Mouse (Mus musculus) MEL (cell line): Measurements from ENCODE around the gene Zzz3. TPM values are rescaled to one million over a fixed set of nuclear protein-coding genes. Genes with fewer than 3 reads are reported as not detected.

Experiments
- DNase-seq: peaks from one replicate; pipeline ENCODE4 v3.0.0; 2011; ENCODE audit warnings: low read depth, low spot score
- H3K27ac ChIP-seq: 2 replicates; pipeline ENCODE4 v1.5.1; 2012; ENCODE audit warnings: low read depth, mild to moderate bottlenecking, control low read depth, low read length, moderate library complexity; ENCODE audit not compliant: control insufficient read depth
- H3K27me3 ChIP-seq, 2 experiments: fragments of 150-350 bp in 1 of 2; sonication (generic) in 1 of 2; 2 replicates each; pipeline ENCODE4 v1.6.1; 2012; ENCODE audit warnings: low read length in 2 of 2, mild to moderate bottlenecking in 2 of 2, improper control_type of control experiment in 1 of 2, moderate library complexity in 1 of 2; ENCODE audit not compliant: insufficient read depth in 2 of 2, control insufficient read depth in 1 of 2
- H3K36me3 ChIP-seq, 2 experiments: 2 replicates each; pipeline ENCODE4 v1.6.1; 2012 to 2014; ENCODE audit warnings: low read length in 2 of 2, improper control_type of control experiment in 1 of 2, inconsistent platforms in 1 of 2, mild to moderate bottlenecking in 1 of 2; ENCODE audit not compliant: insufficient read depth in 2 of 2, control insufficient read depth in 1 of 2
- H3K4me1 ChIP-seq, 2 experiments: fragments of 150-350 bp in 1 of 2; sonication (generic) in 1 of 2; 2 replicates each; pipeline ENCODE4 v1.6.1; 2012; ENCODE audit warnings: low read length in 2 of 2, improper control_type of control experiment in 1 of 2, mild to moderate bottlenecking in 1 of 2; ENCODE audit not compliant: insufficient read depth in 2 of 2, control insufficient read depth in 1 of 2
- H3K4me3 ChIP-seq, 2 experiments: fragments of 150-350 bp in 1 of 2; sonication (generic) in 1 of 2; 2 replicates each; pipeline ENCODE4 v1.5.1; 2012; ENCODE audit warnings: low read depth in 2 of 2, low read length in 2 of 2, mild to moderate bottlenecking in 2 of 2, moderate library complexity in 2 of 2, control low read depth in 1 of 2, improper control_type of control experiment in 1 of 2; ENCODE audit not compliant: control insufficient read depth in 1 of 2, insufficient read depth in 1 of 2
- H3K79me2 ChIP-seq: 2 replicates; pipeline ENCODE4 v1.6.1; 2012; ENCODE audit warnings: mild to moderate bottlenecking, low read length, moderate library complexity; ENCODE audit not compliant: control insufficient read depth, poor library complexity, insufficient read depth
- H3K9ac ChIP-seq: 2 replicates; pipeline ENCODE4 v1.6.1; 2012; ENCODE audit warnings: low read depth, mild to moderate bottlenecking, control low read depth, low read length, moderate library complexity; ENCODE audit not compliant: control insufficient read depth, poor library complexity, severe bottlenecking
- H3K9me3 ChIP-seq: fragments of 150-350 bp; sonication (generic); replicated peaks from 2 replicates; pipeline ENCODE4 v1.6.1; 2012; ENCODE audit warnings: mild to moderate bottlenecking, low read length, improper control_type of control experiment, moderate library complexity; ENCODE audit not compliant: insufficient read depth
- CHD1 ChIP-seq: IDR thresholded peaks from 2 replicates; pipeline ENCODE4 v1.6.1; 2012; ENCODE audit warnings: low read depth, mild to moderate bottlenecking, inconsistent platforms, low read length, improper control_type of control experiment
- CHD2 ChIP-seq: IDR thresholded peaks from 2 replicates; pipeline ENCODE4 v1.6.1; 2011; ENCODE audit warnings: low read length, improper control_type of control experiment
- CTCF ChIP-seq, 3 experiments: IDR thresholded peaks in 2 of 3; conservative IDR thresholded peaks in 1 of 3; 2 replicates each; pipeline ENCODE4 v1.5.1; 2011 to 2012; ENCODE audit warnings: low read length in 3 of 3, low read depth in 2 of 3, mild to moderate bottlenecking in 2 of 3, improper control_type of control experiment in 1 of 3, inconsistent platforms in 1 of 3, mixed read lengths in 1 of 3, moderate library complexity in 1 of 3; ENCODE audit not compliant: control insufficient read depth in 1 of 3, insufficient read depth in 1 of 3, poor library complexity in 1 of 3, severe bottlenecking in 1 of 3
- E2F4 ChIP-seq: IDR thresholded peaks from 2 replicates; pipeline ENCODE4 v1.6.1; 2011; ENCODE audit warnings: low read depth, low read length, improper control_type of control experiment, borderline replicate concordance
- ELF1 ChIP-seq: IDR thresholded peaks from 2 replicates; pipeline ENCODE4 v1.6.1; 2014; ENCODE audit warnings: low read depth, mild to moderate bottlenecking, inconsistent platforms, low read length, improper control_type of control experiment, moderate library complexity
- EP300 ChIP-seq, 2 experiments: IDR thresholded peaks; 2 replicates each; pipeline ENCODE4 v1.6.1; 2011; ENCODE audit warnings: improper control_type of control experiment in 2 of 2, low read length in 2 of 2, low read depth in 1 of 2, mild to moderate bottlenecking in 1 of 2
- ETS1 ChIP-seq: IDR thresholded peaks from 2 replicates; pipeline ENCODE4 v1.6.1; 2012; ENCODE audit warnings: low read depth, mild to moderate bottlenecking, inconsistent platforms, low read length, improper control_type of control experiment, moderate library complexity
- GABPA ChIP-seq: IDR thresholded peaks from 2 replicates; pipeline ENCODE4 v1.6.1; 2012; ENCODE audit warnings: low read depth, mild to moderate bottlenecking, inconsistent platforms, low read length, improper control_type of control experiment, moderate library complexity
- HCFC1 ChIP-seq: IDR thresholded peaks from 2 replicates; pipeline ENCODE4 v1.6.1; 2012; ENCODE audit warnings: low read depth, mild to moderate bottlenecking, inconsistent platforms, low read length, improper control_type of control experiment, moderate library complexity
- JUND ChIP-seq: IDR thresholded peaks from 2 replicates; pipeline ENCODE4 v1.6.1; 2011; ENCODE audit warnings: low read depth, mild to moderate bottlenecking, improper control_type of control experiment, low read length
- MAZ ChIP-seq: IDR thresholded peaks from 2 replicates; pipeline ENCODE4 v1.6.1; 2012; ENCODE audit warnings: low read depth, mild to moderate bottlenecking, inconsistent platforms, low read length, improper control_type of control experiment
- MXI1 ChIP-seq: IDR thresholded peaks from 2 replicates; pipeline ENCODE4 v1.6.1; 2011; ENCODE audit warnings: mild to moderate bottlenecking, low read depth, low read length, improper control_type of control experiment
- MYB ChIP-seq: IDR thresholded peaks from 2 replicates; pipeline ENCODE4 v1.6.1; 2011; ENCODE audit warnings: mild to moderate bottlenecking, low read depth, low read length, improper control_type of control experiment
- MYC ChIP-seq: IDR thresholded peaks from 2 replicates; pipeline ENCODE4 v1.6.1; 2011; ENCODE audit warnings: low read depth, mild to moderate bottlenecking, low read length, improper control_type of control experiment, moderate library complexity
- NELFE ChIP-seq: IDR thresholded peaks from 2 replicates; pipeline ENCODE4 v1.6.1; 2011; ENCODE audit warnings: low read depth, low read length, improper control_type of control experiment
- NRF1 ChIP-seq: IDR thresholded peaks from 2 replicates; pipeline ENCODE4 v1.6.1; 2014; ENCODE audit warnings: low read depth, mild to moderate bottlenecking, inconsistent platforms, low read length, improper control_type of control experiment, moderate library complexity; ENCODE audit not compliant: poor library complexity, insufficient read depth, severe bottlenecking
- POLR2A ChIP-seq, 2 experiments: IDR thresholded peaks; 2 replicates each; pipeline ENCODE4 v1.6.1; 2011 to 2012; ENCODE audit warnings: low read length in 2 of 2, mild to moderate bottlenecking in 2 of 2, control low read depth in 1 of 2, improper control_type of control experiment in 1 of 2, low read depth in 1 of 2, moderate library complexity in 1 of 2; ENCODE audit not compliant: control insufficient read depth in 1 of 2, insufficient read depth in 1 of 2, poor library complexity in 1 of 2
- POLR2AphosphoS2 ChIP-seq: IDR thresholded peaks from 2 replicates; pipeline ENCODE4 v1.6.1; 2011; ENCODE audit warnings: low read length, improper control_type of control experiment
- POLR2AphosphoS5 ChIP-seq: IDR thresholded peaks from 2 replicates; pipeline ENCODE4 v1.6.1; 2012; ENCODE audit warnings: low read depth, borderline replicate concordance, mild to moderate bottlenecking, inconsistent platforms, low read length, moderate library complexity, mixed read lengths
- RAD21 ChIP-seq: IDR thresholded peaks from 2 replicates; pipeline ENCODE4 v1.6.1; 2011; ENCODE audit warnings: mild to moderate bottlenecking, low read depth, low read length, improper control_type of control experiment
- RCOR1 ChIP-seq: IDR thresholded peaks from 2 replicates; pipeline ENCODE4 v1.6.1; 2012; ENCODE audit warnings: low read depth, mild to moderate bottlenecking, inconsistent platforms, low read length, improper control_type of control experiment
- SIN3A ChIP-seq: IDR thresholded peaks from 2 replicates; pipeline ENCODE4 v1.6.1; 2012; ENCODE audit warnings: low read length, improper control_type of control experiment, inconsistent platforms
- SMC3 ChIP-seq: IDR thresholded peaks from 2 replicates; pipeline ENCODE4 v1.6.1; 2011; ENCODE audit warnings: low read depth, low read length, improper control_type of control experiment
- TAL1 ChIP-seq: IDR thresholded peaks from 2 replicates; pipeline ENCODE4 v1.6.1; 2012; ENCODE audit warnings: mild to moderate bottlenecking, inconsistent platforms, low read length, moderate library complexity, mixed read lengths
- TBP ChIP-seq: IDR thresholded peaks from 2 replicates; pipeline ENCODE4 v1.8.0; 2011; ENCODE audit warnings: low read depth, low read length, improper control_type of control experiment
- TCF12 ChIP-seq: IDR thresholded peaks from 2 replicates; pipeline ENCODE4 v1.6.1; 2014; ENCODE audit warnings: low read depth, mild to moderate bottlenecking, inconsistent platforms, low read length, improper control_type of control experiment, moderate library complexity
- UBTF ChIP-seq: IDR thresholded peaks from 2 replicates; pipeline ENCODE4 v1.6.1; 2012; ENCODE audit warnings: low read depth, mild to moderate bottlenecking, inconsistent platforms, low read length, improper control_type of control experiment, moderate library complexity, borderline replicate concordance; ENCODE audit not compliant: insufficient read depth
- USF1 ChIP-seq: IDR thresholded peaks from 2 replicates; pipeline ENCODE4 v1.6.1; 2014; ENCODE audit warnings: low read depth, mild to moderate bottlenecking, inconsistent platforms, low read length, improper control_type of control experiment, moderate library complexity
- ZC3H11A ChIP-seq: IDR thresholded peaks from 2 replicates; pipeline ENCODE4 v1.6.1; 2012; ENCODE audit warnings: low read depth, mild to moderate bottlenecking, inconsistent platforms, low read length, improper control_type of control experiment
- ZKSCAN1 ChIP-seq: IDR thresholded peaks from 2 replicates; pipeline ENCODE4 v1.6.1; 2012; ENCODE audit warnings: low read depth, mild to moderate bottlenecking, inconsistent platforms, low read length, improper control_type of control experiment, moderate library complexity
- ZMIZ1 ChIP-seq: IDR thresholded peaks from 2 replicates; pipeline ENCODE4 v1.6.1; 2012; ENCODE audit warnings: low read depth, mild to moderate bottlenecking, inconsistent platforms, low read length, improper control_type of control experiment, moderate library complexity
- ZNF384 ChIP-seq: IDR thresholded peaks from 2 replicates; pipeline ENCODE4 v1.6.1; 2012; ENCODE audit warnings: low read depth, mild to moderate bottlenecking, inconsistent platforms, low read length, improper control_type of control experiment
- polyA plus RNA-seq, 2 experiments: library from polyadenylated mRNA; stranded (reverse) in 1 of 2; unstranded in 1 of 2; fragments of >175 nt in 1 of 2; fragments of >200 nt in 1 of 2; gene quantifications; 2 replicates each; pipeline versions ENCODE4 v1.2.1 to v1.2.4; 2012; ENCODE audit warnings: low replicate concordance in 2 of 2, low read depth in 1 of 2; ENCODE audit not compliant: insufficient read length in 2 of 2, insufficient read depth in 1 of 2, missing spikeins in 1 of 2
- total RNA-seq: library from RNA; depleted of rRNA; stranded (reverse); fragments of 300-350 nt; gene quantifications from 2 replicates; pipeline ENCODE4 v1.2.3, GENCODE M21; 2012; rRNA removed

Gene Zzz3
- total RNA-seq (52.5 and 53.7 TPM in 2 replicates), polyA plus RNA-seq (100 to 1,000 TPM in 1 of 2 experiments, 10 to 100 TPM in 1; 46.1 to 507 TPM)

- peaks cover 5 to 20% of the 10 kb centered on the region in 2 experiments; a peak in 3 of 4 replicates for H3K4me1 ChIP-seq
Observed at GRCm38 (mm10) chr3:152395350-152396277, at the start of gene Zzz3. TSS of gene Zzz3 (plus strand) at chr3:152395473.

GRCm38 (mm10) chr3:152345732-152346632 is 49.3 kb upstream of the Zzz3 start, which contains the start of gene Usp33:
TSS of gene Usp33 (plus strand) at chr3:152346478.
- Histone ChIP-seq H3K27ac (peak within 1 kb of the TSS; percentile 69), H3K27me3 (no peaks in the 10 kb centered on the region), H3K9ac (peak within 1 kb of the TSS; percentile 79), H3K9me3 (no peaks in the 10 kb centered on the region), H3K4me1 (peaks cover 6 to 9% of the 10 kb centered on the region in 2 experiments), H3K36me3 (peaks cover 2 to 9% of the 10 kb centered on the region in 2 experiments; a peak in 3 of 4 replicates), H3K79me2 (peaks cover 40% of the 10 kb centered on the region), H3K4me3 (peak within 1 kb of the TSS; percentile 91 to 100)
- DNase-seq: peak; percentile 92
- no peak for TF ChIP-seq NRF1
- TF ChIP-seq E2F4: no peak
- TF ChIP-seq NELFE: peak; percentile 90
- peak; percentile 72 for TF ChIP-seq TCF12
- TF ChIP-seq MXI1: peak; percentile 16; the same call in 1 of the 2 replicates
- peak; percentile 51 for TF ChIP-seq ZNF384
- TF ChIP-seq HCFC1: peak; percentile 69
- TF ChIP-seq POLR2AphosphoS2: peak; percentile 80; the same call in 1 of the 2 replicates
- no peak for TF ChIP-seq ETS1
- TF ChIP-seq TAL1: no peak
- 0 out of 2 replicates have a peak, but pooled peaks have one; percentile 47 for TF ChIP-seq UBTF
- no peak for TF ChIP-seq POLR2AphosphoS5
- no peak for TF ChIP-seq GABPA

More at GRCm38 (mm10) chr3:152395350-152396277, at the start of gene Zzz3:
- no peaks in the 10 kb centered on the region for H3K9me3 ChIP-seq
- peaks cover 48% of the 10 kb centered on the region for H3K79me2 ChIP-seq
- H3K36me3 ChIP-seq: peaks cover 8 to 40% of the 10 kb centered on the region in 2 experiments
- no peaks in the 10 kb centered on the region for H3K27me3 ChIP-seq
- TF ChIP-seq SIN3A: peak; percentile 85
- peak; percentile 83 for TF ChIP-seq ZMIZ1
- TF ChIP-seq NRF1: 0 out of 2 replicates have a peak, but pooled peaks have one; percentile 30
- no peak for TF ChIP-seq JUND
- 0 out of 2 replicates have a peak, but pooled peaks have one; percentile 7 for TF ChIP-seq CHD1
- peak; percentile 90; the same call in 1 of the 2 replicates for TF ChIP-seq POLR2AphosphoS2
- TF ChIP-seq RCOR1: 0 out of 2 replicates have a peak, but pooled peaks have one; percentile 5
- TF ChIP-seq RAD21: peak; percentile 49
- TF ChIP-seq CTCF (IDR thresholded peaks at IDR 0.05 in 2 of 3, conservative IDR thresholded peaks at IDR 0.05 in 1 of 3; ENCODE audit: control insufficient read depth in 1 of 3, insufficient read depth in 1 of 3, low read depth in 2 of 3, low read length in 3 of 3, poor library complexity in 1 of 3, severe bottlenecking in 1 of 3): peak in 2 of 3 experiments; percentile 78 to 92; a peak in 5 of 6 replicates
- TF ChIP-seq HCFC1: peak; percentile 50
- TF ChIP-seq MYC: peak; percentile 35; the same call in 1 of the 2 replicates
- peak; percentile 38 for TF ChIP-seq TCF12
- TF ChIP-seq MYB: no peak
- TF ChIP-seq MAZ: peak; percentile 88; the same call in 1 of the 2 replicates
- TF ChIP-seq E2F4: no peak
- TF ChIP-seq ZC3H11A: no peak; the same call in 1 of the 2 replicates
- TF ChIP-seq ELF1: peak; percentile 80
- no peak for TF ChIP-seq TAL1
- no peak for TF ChIP-seq ZNF384
- TF ChIP-seq POLR2A (IDR thresholded peaks at IDR 0.05; ENCODE audit: control insufficient read depth in 1 of 2, insufficient read depth in 1 of 2, low read depth in 1 of 2, low read length in 2 of 2, poor library complexity in 1 of 2): peak; percentile 68 to 78
- no peak for TF ChIP-seq CHD2
- peak; percentile 61 for TF ChIP-seq SMC3
- peak; percentile 89 for TF ChIP-seq TBP
- peak; percentile 60; the same call in 1 of the 2 replicates for TF ChIP-seq MXI1
- TF ChIP-seq NELFE: peak; percentile 69
- no peak for TF ChIP-seq ZKSCAN1
- TF ChIP-seq EP300 (IDR thresholded peaks at IDR 0.05; ENCODE audit: low read depth in 1 of 2, low read length in 2 of 2): peak in 1 of 2 experiments; percentile 4; a peak in 1 of 4 replicates
- no peak for TF ChIP-seq GABPA
- TF ChIP-seq USF1: peak; percentile 12; the same call in 1 of the 2 replicates
- peak within 1 kb of the TSS; percentile 97 for H3K9ac ChIP-seq
- peak; percentile 91 for DNase-seq
- peak within 1 kb of the TSS; percentile 78 to 88 for H3K4me3 ChIP-seq
- H3K27ac ChIP-seq: peak within 1 kb of the TSS; percentile 96
